In the genomic region with DNA sequence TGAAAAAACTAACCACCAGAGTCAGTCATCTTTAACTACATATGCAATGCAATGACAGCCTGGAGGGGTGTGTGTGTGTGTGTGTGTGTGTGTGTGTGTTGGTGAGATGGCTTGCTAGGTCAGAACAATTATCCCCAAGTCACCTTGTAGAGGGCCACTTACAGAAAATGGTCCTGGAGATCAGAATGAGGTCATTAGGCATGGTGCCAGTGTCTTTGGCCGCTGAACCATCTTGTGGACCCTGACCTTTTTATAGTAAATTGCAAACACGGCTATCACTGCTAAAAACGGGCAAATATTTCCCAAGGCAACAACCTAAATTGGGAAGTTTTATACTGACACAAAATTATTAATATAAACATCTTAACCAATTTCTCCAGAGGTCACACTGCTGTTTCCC, we compare ENCODE assay signal across 13 mouse cellular contexts. TPM values are rescaled to one million over a fixed set of nuclear protein-coding genes. Genes with fewer than 3 reads are reported as not detected.
A peak's percentile ranks its signal among the peaks of the same experiment; 100 is the strongest.
DNase-seq lines count a peak whose midpoint lies in the region.
"Had no signal": no experiment of that assay in that cellular context is flagged by ENCODE, and none has a peak within 500 bp of the region (broad histone marks: within the 10 kb centered on the region; RNA-seq: fewer than 3 reads in every experiment).

No protein-coding gene starts in this region.

- DNase-seq in heart, adult 11 months, result peak; percentile 35
- no peak for DNase-seq in heart, adult 18-20 months
- DNase-seq in adrenal gland, adult 2 months, result peak; percentile 80
- DNase-seq in adrenal gland, postnatal 25 days, result peak; percentile 46
- DNase-seq in kidney, postnatal 25 days, result peak; percentile 58 to 60
- no peak for DNase-seq in right cerebral cortex, adult 18-20 months
- DNase-seq in cerebellum, postnatal 4 days (ENCODE audit: low spot score in 2 of 2), result no peak
- DNase-seq: cerebellum, adult 18-20 months; cerebellum, postnatal 14 days; gastrocnemius, postnatal 25 days; heart, postnatal 10 days; spleen, adult 18-20 months; thymus, postnatal 14 days had no signal

RNA-seq across cellular contexts. Expression of a gene that starts 14.8 kb away (rescaled TPM):
- total RNA-seq in heart, adult 18-20 months (2021), result 10 to 100 TPM; 96.8 to 97.5 TPM
- 10 to 100 TPM; 91.7 to 93.7 TPM for total RNA-seq in adrenal gland, adult 2 months (2021)
- polyA plus RNA-seq in adrenal gland, adult 2 months (2012; rRNA removed), result 8.4 and 10.6 TPM in 2 replicates
- total RNA-seq in adrenal gland, postnatal 25 days (2021), result 107 and 109 TPM in 2 replicates

Comparison
In these comparisons a context has a peak if more than half of its experiments do, and no peak if none do; other contexts are left out.
1. DNase-seq: peak in heart, adult 11 months (single experiment), adrenal gland, adult 2 months (single experiment), adrenal gland, postnatal 25 days (single experiment) and kidney, postnatal 25 days (2 of 2); none in heart, adult 18-20 months (0 of 2), right cerebral cortex, adult 18-20 months (single experiment) and cerebellum, postnatal 4 days (0 of 2).